Mouse (Mus musculus): Measurements from ENCODE around the gene Ildr2.

GRCm38 (mm10) chr1:166308471-166308850, 54.5 kb downstream of the Ildr2 start:
- TF ChIP-seq GATA1 (IDR thresholded peaks at IDR 0.05; ENCODE audit: borderline replicate concordance, low read length), result no peak
- TF ChIP-seq FLI1 (IDR thresholded peaks at IDR 0.05; ENCODE audit: low read length), result no peak

All from megakaryocyte, embryonic 14.5 days (primary cell).